Mouse (Mus musculus): ENCODE measurements around the gene Sgms2. TPM values are rescaled to one million over a fixed set of nuclear protein-coding genes. Genes with fewer than 3 reads are reported as not detected.

Sgms2 gene
- polyA plus RNA-seq, 1 experiment from 2014 or later: 12.5 TPM

- H3K4me1 ChIP-seq (ENCODE audit: control insufficient read depth, insufficient read depth, low read length): no peaks in the 10 kb centered on the region
- ATAC-seq (ENCODE audit: low FRiP score, low TSS enrichment): no peak; the same call in 1 of the 2 replicates
- H3K27me3 ChIP-seq (ENCODE audit: control insufficient read depth, insufficient read depth, low read length): no peaks in the 10 kb centered on the region
- no peak overlapping the region for H3K4me2 ChIP-seq (replicated peaks; ENCODE audit: low read depth, low read length)
- H3K9ac ChIP-seq (ENCODE audit: low read depth, low read length): no peak overlapping the region
- WGBS: 63% methylated on average over 8 of the region's 8 CpGs
- H3K4me3 ChIP-seq (ENCODE audit: low read length): no peak overlapping the region
- no peak overlapping the region for H3K27ac ChIP-seq (ENCODE audit: low read depth, low read length)
- no peaks in the 10 kb centered on the region for H3K36me3 ChIP-seq (ENCODE audit: control insufficient read depth, insufficient read depth, low read length)
- no peaks in the 10 kb centered on the region for H3K9me3 ChIP-seq (ENCODE audit: control insufficient read depth, low read length)
Measured at GRCm38 (mm10) chr3:131511616-131512015, 20.4 kb upstream of the Sgms2 start.

- no peaks in the 10 kb centered on the region for H3K9me3 ChIP-seq (ENCODE audit: control insufficient read depth, low read length)
- WGBS: 74% methylated on average over 2 of the region's 2 CpGs
- H3K27ac ChIP-seq (ENCODE audit: low read depth, low read length): no peak overlapping the region
- no peak overlapping the region for H3K9ac ChIP-seq (ENCODE audit: low read depth, low read length)
- no peak overlapping the region for H3K4me3 ChIP-seq (ENCODE audit: low read length)
- H3K27me3 ChIP-seq (ENCODE audit: control insufficient read depth, insufficient read depth, low read length): no peaks in the 10 kb centered on the region
- H3K36me3 ChIP-seq (ENCODE audit: control insufficient read depth, insufficient read depth, low read length): no peaks in the 10 kb centered on the region
- no peak overlapping the region for H3K4me2 ChIP-seq (replicated peaks; ENCODE audit: low read depth, low read length)
- no peaks in the 10 kb centered on the region for H3K4me1 ChIP-seq (ENCODE audit: control insufficient read depth, insufficient read depth, low read length)
- ATAC-seq (ENCODE audit: low FRiP score, low TSS enrichment): no peak
Measured at GRCm38 (mm10) chr3:131508024-131508423, 16.8 kb upstream of the Sgms2 start.

GRCm38 (mm10) chr3:131504595-131505223 lies 13.5 kb upstream of the Sgms2 start:
- no peaks in the 10 kb centered on the region for H3K9me3 ChIP-seq (ENCODE audit: control insufficient read depth, low read length)

GRCm38 (mm10) chr3:131501677-131502370 lies 10.6 kb upstream of the Sgms2 start:
- Histone ChIP-seq H3K4me1 (ENCODE audit: control insufficient read depth, insufficient read depth, low read length) (peaks cover 9% of the 10 kb centered on the region; the same call in 1 of the 2 replicates), H3K9me3 (ENCODE audit: control insufficient read depth, low read length) (no peaks in the 10 kb centered on the region), H3K4me3 (ENCODE audit: low read length) (no peak overlapping the region), H3K27ac (ENCODE audit: low read depth, low read length) (peak overlapping the region; percentile 20; the same call in 1 of the 2 replicates), H3K27me3 (ENCODE audit: control insufficient read depth, insufficient read depth, low read length) (no peaks in the 10 kb centered on the region), H3K9ac (ENCODE audit: low read depth, low read length) (no peak overlapping the region), H3K36me3 (ENCODE audit: control insufficient read depth, insufficient read depth, low read length) (no peaks in the 10 kb centered on the region), H3K4me2 (replicated peaks; ENCODE audit: low read depth, low read length) (no peak overlapping the region)
- 30% methylated on average over 10 of the region's 10 CpGs for WGBS
- peak; percentile 82 for ATAC-seq (ENCODE audit: low FRiP score, low TSS enrichment)

More at GRCm38 (mm10) chr3:131504595-131505223, 13.5 kb upstream of the Sgms2 start:
- H3K4me3 ChIP-seq (ENCODE audit: low read length): no peak overlapping the region
- peaks cover 9% of the 10 kb centered on the region; the same call in 1 of the 2 replicates for H3K4me1 ChIP-seq (ENCODE audit: control insufficient read depth, insufficient read depth, low read length)
- no peak overlapping the region for H3K27ac ChIP-seq (ENCODE audit: low read depth, low read length)
- no peaks in the 10 kb centered on the region for H3K36me3 ChIP-seq (ENCODE audit: control insufficient read depth, insufficient read depth, low read length)
- no peak overlapping the region for H3K4me2 ChIP-seq (replicated peaks; ENCODE audit: low read depth, low read length)
- WGBS: 77% methylated on average over 14 of the region's 14 CpGs
- no peak overlapping the region for H3K9ac ChIP-seq (ENCODE audit: low read depth, low read length)
- ATAC-seq (ENCODE audit: low FRiP score, low TSS enrichment): no peak
- H3K27me3 ChIP-seq (ENCODE audit: control insufficient read depth, insufficient read depth, low read length): no peaks in the 10 kb centered on the region

GRCm38 (mm10) chr3:131499651-131500050 lies 8.4 kb upstream of the Sgms2 start:
- Histone ChIP-seq H3K4me2 (replicated peaks; ENCODE audit: low read depth, low read length) (no peak overlapping the region), H3K9ac (ENCODE audit: low read depth, low read length) (no peak overlapping the region), H3K4me1 (ENCODE audit: control insufficient read depth, insufficient read depth, low read length) (peaks cover 16% of the 10 kb centered on the region; the same call in 1 of the 2 replicates), H3K27ac (ENCODE audit: low read depth, low read length) (no peak overlapping the region), H3K27me3 (ENCODE audit: control insufficient read depth, insufficient read depth, low read length) (no peaks in the 10 kb centered on the region), H3K36me3 (ENCODE audit: control insufficient read depth, insufficient read depth, low read length) (no peaks in the 10 kb centered on the region), H3K4me3 (ENCODE audit: low read length) (no peak overlapping the region), H3K9me3 (ENCODE audit: control insufficient read depth, low read length) (no peaks in the 10 kb centered on the region)
- 70% methylated on average over 6 of the region's 6 CpGs for WGBS
- no peak for ATAC-seq (ENCODE audit: low FRiP score, low TSS enrichment)

- 15% methylated on average over 10 of the region's 10 CpGs for WGBS
- Histone ChIP-seq H3K36me3 (ENCODE audit: control insufficient read depth, insufficient read depth, low read length) (no peaks in the 10 kb centered on the region), H3K27me3 (ENCODE audit: control insufficient read depth, insufficient read depth, low read length) (no peaks in the 10 kb centered on the region), H3K4me3 (ENCODE audit: low read length) (no peak overlapping the region), H3K9ac (ENCODE audit: low read depth, low read length) (no peak overlapping the region), H3K9me3 (ENCODE audit: control insufficient read depth, low read length) (no peaks in the 10 kb centered on the region), H3K27ac (ENCODE audit: low read depth, low read length) (no peak overlapping the region; the same call in 1 of the 2 replicates), H3K4me1 (ENCODE audit: control insufficient read depth, insufficient read depth, low read length) (peaks cover 14% of the 10 kb centered on the region; the same call in 1 of the 2 replicates), H3K4me2 (replicated peaks; ENCODE audit: low read depth, low read length) (no peak overlapping the region)
- ATAC-seq (ENCODE audit: low FRiP score, low TSS enrichment): peak; percentile 81
Measured at GRCm38 (mm10) chr3:131496506-131497122, 5.4 kb upstream of the Sgms2 start.

GRCm38 (mm10) chr3:131495076-131495475 lies 3.9 kb upstream of the Sgms2 start:
- H3K36me3 ChIP-seq (ENCODE audit: control insufficient read depth, insufficient read depth, low read length): no peaks in the 10 kb centered on the region
- H3K27me3 ChIP-seq (ENCODE audit: control insufficient read depth, insufficient read depth, low read length): no peaks in the 10 kb centered on the region
- H3K4me2 ChIP-seq (replicated peaks; ENCODE audit: low read depth, low read length): no peak overlapping the region
- no peaks in the 10 kb centered on the region for H3K9me3 ChIP-seq (ENCODE audit: control insufficient read depth, low read length)
- ATAC-seq (ENCODE audit: low FRiP score, low TSS enrichment): no peak
- no peak overlapping the region for H3K27ac ChIP-seq (ENCODE audit: low read depth, low read length)
- H3K4me1 ChIP-seq (ENCODE audit: control insufficient read depth, insufficient read depth, low read length): peaks cover 9% of the 10 kb centered on the region; the same call in 1 of the 2 replicates
- 73% methylated on average over 1 of the region's 1 CpGs for WGBS
- no peak overlapping the region for H3K4me3 ChIP-seq (ENCODE audit: low read length)
- H3K9ac ChIP-seq (ENCODE audit: low read depth, low read length): no peak overlapping the region

- Histone ChIP-seq H3K9ac (ENCODE audit: low read depth, low read length) (no peak overlapping the region), H3K4me3 (ENCODE audit: low read length) (no peak overlapping the region), H3K4me2 (replicated peaks; ENCODE audit: low read depth, low read length) (no peak overlapping the region), H3K4me1 (ENCODE audit: control insufficient read depth, insufficient read depth, low read length) (peaks cover 13% of the 10 kb centered on the region; the same call in 1 of the 2 replicates), H3K36me3 (ENCODE audit: control insufficient read depth, insufficient read depth, low read length) (no peaks in the 10 kb centered on the region), H3K9me3 (ENCODE audit: control insufficient read depth, low read length) (no peaks in the 10 kb centered on the region), H3K27me3 (ENCODE audit: control insufficient read depth, insufficient read depth, low read length) (no peaks in the 10 kb centered on the region), H3K27ac (ENCODE audit: low read depth, low read length) (no peak overlapping the region)
- WGBS: 37% methylated on average over 6 of the region's 6 CpGs
- no peak for ATAC-seq (ENCODE audit: low FRiP score, low TSS enrichment)
Measured at GRCm38 (mm10) chr3:131493194-131493593, 2.0 kb upstream of the Sgms2 start.

- ATAC-seq (ENCODE audit: low FRiP score, low TSS enrichment): no peak
- Histone ChIP-seq H3K27me3 (ENCODE audit: control insufficient read depth, insufficient read depth, low read length) (no peaks in the 10 kb centered on the region), H3K36me3 (ENCODE audit: control insufficient read depth, insufficient read depth, low read length) (no peaks in the 10 kb centered on the region), H3K4me2 (replicated peaks; ENCODE audit: low read depth, low read length) (no peak overlapping the region), H3K27ac (ENCODE audit: low read depth, low read length) (no peak overlapping the region), H3K4me3 (ENCODE audit: low read length) (no peak overlapping the region), H3K9ac (ENCODE audit: low read depth, low read length) (no peak overlapping the region), H3K9me3 (ENCODE audit: control insufficient read depth, low read length) (no peaks in the 10 kb centered on the region), H3K4me1 (ENCODE audit: control insufficient read depth, insufficient read depth, low read length) (peaks cover 13% of the 10 kb centered on the region; the same call in 1 of the 2 replicates)
- 93% methylated on average over 7 of the region's 7 CpGs for WGBS
Measured at GRCm38 (mm10) chr3:131491980-131492379, 769 bp upstream of the Sgms2 start.

All from kidney, embryonic 14.5 days (tissue).